Mouse (Mus musculus): Measurements from ENCODE around the gene Zfp784.

DNA sequence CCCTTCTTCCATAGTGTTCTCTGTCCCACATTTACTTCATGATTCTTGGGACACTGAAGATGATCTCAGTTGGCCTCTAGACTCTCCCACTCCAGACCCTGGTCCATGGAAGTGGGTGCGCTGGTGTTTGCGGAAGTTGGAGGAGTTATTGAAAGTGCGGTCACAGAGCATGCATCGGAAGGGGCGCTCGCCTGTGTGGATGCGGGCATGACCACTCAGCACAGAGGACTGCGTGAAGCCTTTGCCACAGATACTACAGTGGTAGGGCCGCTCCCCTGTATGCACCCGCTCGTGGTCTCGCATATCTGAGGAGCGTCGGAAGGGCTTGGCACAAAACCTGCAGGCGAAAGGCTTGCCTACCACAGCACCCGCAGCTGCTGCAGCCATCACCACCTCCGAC, 2.6 kb downstream of the Zfp784 start:
- TF ChIP-seq CTCF (IDR thresholded peaks at IDR 0.05; ENCODE audit: control insufficient read depth, insufficient read depth, insufficient replicate concordance, low read depth, low read length) (no peak), POLR2A (IDR thresholded peaks at IDR 0.05; ENCODE audit: control insufficient read depth, low read depth, low read length) (no peak)

Data from testis, adult 2 months (tissue).